Mouse (Mus musculus): ENCODE measurements around the gene Sox6. TPM values are rescaled to one million over a fixed set of nuclear protein-coding genes. Genes with fewer than 3 reads are reported as not detected.

Gene Sox6
- polyA plus RNA-seq, 1 experiment from 2014 or later: 24.3 TPM

DNA sequence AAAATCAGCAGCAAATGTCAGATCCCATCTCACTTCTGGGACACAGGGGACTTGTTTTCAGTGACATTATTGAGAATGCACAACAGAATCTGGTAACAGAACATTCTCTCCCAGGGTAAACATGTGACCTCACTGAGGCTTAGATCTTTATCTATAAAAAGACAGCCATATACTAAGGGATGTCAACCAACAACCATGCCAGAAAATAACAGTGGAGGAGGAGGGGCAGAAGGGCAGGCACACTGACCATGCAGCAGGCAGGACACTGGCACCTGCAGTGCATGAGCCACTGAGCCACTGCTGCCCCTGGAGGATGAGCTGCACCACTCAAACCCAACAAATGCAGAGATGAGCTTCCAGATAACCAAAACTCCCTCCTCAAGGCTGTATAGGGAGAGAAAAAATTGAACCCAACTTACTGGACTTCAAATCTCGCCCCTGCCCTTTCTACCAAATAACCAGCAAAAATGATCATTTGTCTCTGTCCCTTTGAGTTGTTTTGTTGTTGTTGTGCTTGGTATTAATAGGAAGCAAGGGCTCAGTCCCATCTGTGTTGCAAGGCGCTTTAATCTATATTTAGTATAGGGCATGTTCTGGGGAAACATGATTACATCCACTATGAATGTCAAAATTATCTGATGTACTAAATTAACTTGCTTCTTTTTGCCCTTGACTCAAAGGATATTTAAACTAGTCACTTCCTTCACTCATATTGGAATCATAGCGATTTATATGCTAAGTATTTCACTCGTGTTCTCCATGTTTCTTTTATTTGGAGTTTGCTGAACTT is 492.8 kb downstream of the Sox6 start:
- TF ChIP-seq CTCF (IDR thresholded peaks at IDR 0.05; ENCODE audit: low read depth): no peak
- H3K9ac ChIP-seq (ENCODE audit: low read depth, low read length): no peak overlapping the region
- DNase-seq (ENCODE audit: low spot score) (no peak), ATAC-seq (replicated peaks; ENCODE audit: low FRiP score, low read depth) (no peak)
- H3K4me1 ChIP-seq (replicated peaks; ENCODE audit: insufficient read depth, low read length): no peaks in the 10 kb centered on the region
- WGBS: 82% methylated on average over 4 of the region's 4 CpGs
- no peak overlapping the region for H3K27ac ChIP-seq
- H3K4me3 ChIP-seq (replicated peaks; ENCODE audit: low read depth, low read length): no peak overlapping the region
- H3K27me3 ChIP-seq (ENCODE audit: insufficient read depth, low read length): no peaks in the 10 kb centered on the region
- H3K4me2 ChIP-seq (ENCODE audit: low read length): no peak overlapping the region
- H3K9me3 ChIP-seq (replicated peaks; ENCODE audit: low read length): no peaks in the 10 kb centered on the region
- 0 out of 2 replicates have a peak, but pooled peaks cover 3% of the 10 kb centered on the region for H3K36me3 ChIP-seq (ENCODE audit: insufficient read depth, low read length)

DNA sequence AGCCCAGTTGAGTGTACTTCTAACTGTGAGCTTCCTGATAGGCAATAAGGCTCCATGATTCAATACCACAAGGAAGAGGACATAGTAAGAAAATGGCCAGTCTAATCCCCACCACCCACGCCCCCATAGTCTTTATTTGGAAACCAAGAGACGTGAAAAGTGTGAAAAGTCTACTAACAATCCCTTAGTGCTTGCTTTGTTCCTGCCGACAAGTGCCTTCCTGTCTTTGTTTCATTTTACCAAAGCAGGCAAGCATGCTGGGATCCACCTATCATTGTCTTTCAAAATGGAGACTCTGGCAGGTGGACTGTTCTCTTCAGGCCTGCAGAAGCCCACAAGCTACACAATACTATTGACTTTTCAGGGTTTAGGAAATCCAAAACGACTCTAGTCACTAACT is 495.0 kb downstream of the Sox6 start:
- ATAC-seq (replicated peaks; ENCODE audit: low FRiP score, low read depth): no peak
- Histone ChIP-seq H3K27me3 (ENCODE audit: insufficient read depth, low read length) (no peaks in the 10 kb centered on the region), H3K9ac (ENCODE audit: low read depth, low read length) (no peak overlapping the region), H3K4me3 (replicated peaks; ENCODE audit: low read depth, low read length) (no peak overlapping the region), H3K4me2 (ENCODE audit: low read length) (no peak overlapping the region), H3K4me1 (replicated peaks; ENCODE audit: insufficient read depth, low read length) (no peaks in the 10 kb centered on the region), H3K27ac (no peak overlapping the region), H3K36me3 (ENCODE audit: insufficient read depth, low read length) (0 out of 2 replicates have a peak, but pooled peaks cover 3% of the 10 kb centered on the region), H3K9me3 (replicated peaks; ENCODE audit: low read length) (no peaks in the 10 kb centered on the region)
- TF ChIP-seq CTCF (IDR thresholded peaks at IDR 0.05; ENCODE audit: low read depth): no peak
- 78% methylated on average over 4 of the region's 4 CpGs for WGBS
- no peak for DNase-seq (ENCODE audit: low spot score)

DNA sequence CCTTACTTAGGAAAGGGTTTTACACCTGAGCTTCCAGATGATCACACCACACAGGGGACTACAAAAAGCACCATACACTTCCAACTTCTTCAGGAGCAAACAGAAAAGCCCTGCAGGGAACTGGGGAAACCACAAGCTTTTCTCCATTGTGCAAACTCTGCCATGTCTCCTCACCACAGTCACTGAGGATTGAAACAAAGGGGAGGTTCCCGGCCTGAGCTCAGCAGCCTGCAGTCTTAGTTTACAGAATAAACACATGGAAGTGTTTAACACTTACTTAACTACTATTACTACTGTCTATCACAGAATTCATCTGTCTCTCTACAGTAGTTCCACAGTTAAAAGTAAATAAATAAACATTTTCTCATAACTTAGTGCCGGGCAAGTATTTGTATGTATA is 498.3 kb downstream of the Sox6 start:
- ATAC-seq (replicated peaks; ENCODE audit: low FRiP score, low read depth) (no peak), DNase-seq (ENCODE audit: low spot score) (peak; percentile 40)
- no peak for TF ChIP-seq CTCF (IDR thresholded peaks at IDR 0.05; ENCODE audit: low read depth)
- no peaks in the 10 kb centered on the region for H3K4me1 ChIP-seq (replicated peaks; ENCODE audit: insufficient read depth, low read length)
- H3K27ac ChIP-seq: no peak overlapping the region
- H3K4me3 ChIP-seq (replicated peaks; ENCODE audit: low read depth, low read length): no peak overlapping the region
- WGBS: 13% methylated on average over 2 of the region's 2 CpGs
- no peak overlapping the region for H3K4me2 ChIP-seq (ENCODE audit: low read length)
- H3K9me3 ChIP-seq (replicated peaks; ENCODE audit: low read length): no peaks in the 10 kb centered on the region
- H3K9ac ChIP-seq (ENCODE audit: low read depth, low read length): no peak overlapping the region
- no peaks in the 10 kb centered on the region for H3K27me3 ChIP-seq (ENCODE audit: insufficient read depth, low read length)
- H3K36me3 ChIP-seq (ENCODE audit: insufficient read depth, low read length): 0 out of 2 replicates have a peak, but pooled peaks cover 3% of the 10 kb centered on the region

DNA sequence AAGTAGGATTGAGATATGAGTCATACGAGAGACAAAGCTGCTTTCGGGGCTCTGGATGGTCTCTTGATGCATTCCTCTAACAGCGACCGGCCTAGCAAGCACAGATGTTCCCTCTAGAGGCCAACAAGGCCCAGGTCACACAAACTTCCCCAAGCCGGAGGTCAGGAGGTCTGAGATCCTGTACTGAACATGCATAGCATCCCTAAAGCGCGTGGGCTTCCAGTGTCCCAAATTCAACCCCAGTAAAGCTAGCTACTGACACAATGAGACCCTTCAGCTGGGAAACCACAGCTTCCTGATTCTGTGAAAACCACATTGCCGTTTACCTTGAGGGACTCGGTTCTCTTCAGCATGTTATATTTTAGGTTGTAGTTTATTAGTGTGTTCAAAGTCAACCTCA is 499.6 kb downstream of the Sox6 start:
- Histone ChIP-seq H3K4me3 (replicated peaks; ENCODE audit: low read depth, low read length) (no peak overlapping the region), H3K36me3 (ENCODE audit: insufficient read depth, low read length) (0 out of 2 replicates have a peak, but pooled peaks cover 3% of the 10 kb centered on the region), H3K27me3 (ENCODE audit: insufficient read depth, low read length) (no peaks in the 10 kb centered on the region), H3K4me1 (replicated peaks; ENCODE audit: insufficient read depth, low read length) (no peaks in the 10 kb centered on the region), H3K4me2 (ENCODE audit: low read length) (no peak overlapping the region), H3K9me3 (replicated peaks; ENCODE audit: low read length) (no peaks in the 10 kb centered on the region), H3K9ac (ENCODE audit: low read depth, low read length) (no peak overlapping the region), H3K27ac (no peak overlapping the region)
- TF ChIP-seq CTCF (IDR thresholded peaks at IDR 0.05; ENCODE audit: low read depth): no peak
- WGBS: 65% methylated on average over 9 of the region's 9 CpGs
- no peak for DNase-seq (ENCODE audit: low spot score)
- no peak for ATAC-seq (replicated peaks; ENCODE audit: low FRiP score, low read depth)

DNA sequence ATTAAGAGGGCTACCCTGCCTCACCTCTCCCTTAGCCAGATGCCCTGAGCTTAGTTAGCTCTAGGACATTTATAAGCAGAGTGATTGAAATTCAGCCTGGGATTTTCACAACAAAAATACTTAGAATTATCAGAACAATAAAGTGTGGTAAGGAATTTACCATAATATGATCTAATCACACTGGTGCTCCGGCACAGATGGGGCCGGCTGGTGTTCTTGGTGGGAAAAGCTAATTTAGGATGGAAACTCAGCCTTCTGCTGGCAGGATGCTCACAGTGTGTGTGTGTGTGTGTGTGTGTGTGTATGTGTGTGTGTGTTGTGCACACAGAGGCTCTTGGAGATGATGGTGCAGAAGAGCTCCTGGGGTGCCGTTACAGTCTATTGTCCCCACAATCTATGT is 501.0 kb downstream of the Sox6 start:
- DNase-seq (ENCODE audit: low spot score): no peak
- Histone ChIP-seq H3K9ac (ENCODE audit: low read depth, low read length) (no peak overlapping the region), H3K4me1 (replicated peaks; ENCODE audit: insufficient read depth, low read length) (no peaks in the 10 kb centered on the region), H3K36me3 (ENCODE audit: insufficient read depth, low read length) (no peaks in the 10 kb centered on the region), H3K4me2 (ENCODE audit: low read length) (no peak overlapping the region), H3K27ac (no peak overlapping the region), H3K4me3 (replicated peaks; ENCODE audit: low read depth, low read length) (no peak overlapping the region), H3K27me3 (ENCODE audit: insufficient read depth, low read length) (no peaks in the 10 kb centered on the region), H3K9me3 (replicated peaks; ENCODE audit: low read length) (no peaks in the 10 kb centered on the region)
- no peak for TF ChIP-seq CTCF (IDR thresholded peaks at IDR 0.05; ENCODE audit: low read depth)
- WGBS: 88% methylated on average over 3 of the region's 3 CpGs
- ATAC-seq (replicated peaks; ENCODE audit: low FRiP score, low read depth): no peak

DNA sequence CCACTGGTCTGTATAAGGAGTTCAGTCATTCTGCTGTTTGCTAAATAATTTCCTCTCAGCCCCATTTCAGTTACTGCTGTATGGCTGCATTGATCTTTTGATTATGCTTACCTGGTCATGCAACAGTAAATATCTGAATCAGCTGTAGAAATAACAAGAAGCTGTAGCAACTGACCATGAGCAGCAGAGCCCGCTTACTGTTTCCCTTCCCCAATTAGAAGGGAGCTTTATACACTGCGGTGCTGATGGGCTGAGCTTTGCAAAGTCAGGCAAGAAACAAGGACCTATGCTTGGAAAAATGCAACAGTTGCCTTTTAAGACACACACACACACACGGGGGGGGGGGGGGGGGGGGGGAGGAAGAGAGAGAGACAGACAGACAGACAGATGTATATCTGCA is 502.1 kb downstream of the Sox6 start:
- DNase-seq (ENCODE audit: low spot score) (no peak), ATAC-seq (replicated peaks; ENCODE audit: low FRiP score, low read depth) (no peak)
- Histone ChIP-seq H3K9ac (ENCODE audit: low read depth, low read length) (no peak overlapping the region), H3K4me3 (replicated peaks; ENCODE audit: low read depth, low read length) (no peak overlapping the region), H3K27ac (no peak overlapping the region), H3K27me3 (ENCODE audit: insufficient read depth, low read length) (no peaks in the 10 kb centered on the region), H3K4me1 (replicated peaks; ENCODE audit: insufficient read depth, low read length) (no peaks in the 10 kb centered on the region), H3K9me3 (replicated peaks; ENCODE audit: low read length) (no peaks in the 10 kb centered on the region), H3K4me2 (ENCODE audit: low read length) (no peak overlapping the region), H3K36me3 (ENCODE audit: insufficient read depth, low read length) (no peaks in the 10 kb centered on the region)
- WGBS: 78% methylated on average over 3 of the region's 3 CpGs
- no peak for TF ChIP-seq CTCF (IDR thresholded peaks at IDR 0.05; ENCODE audit: low read depth)

Measured in kidney, postnatal 0 days (tissue).